In the genomic region with DNA sequence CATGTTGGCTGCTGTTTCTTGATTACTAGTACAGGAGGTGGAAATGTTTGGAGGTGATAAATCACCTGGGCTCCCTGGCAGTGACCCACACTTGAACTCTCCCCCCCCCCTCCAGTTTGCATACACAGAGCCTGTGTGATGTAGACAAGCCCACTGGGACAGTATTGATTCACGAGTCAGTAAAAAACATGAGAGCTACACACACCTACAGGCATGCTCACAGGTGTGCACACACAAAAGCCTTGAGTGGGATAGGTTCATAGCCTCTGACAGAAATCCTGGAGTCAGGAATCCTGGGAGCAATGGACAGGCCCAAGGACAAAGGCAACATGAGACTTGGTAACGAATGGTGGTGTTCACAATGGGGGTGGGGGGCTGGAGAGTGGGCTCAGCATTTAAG, we compare ENCODE assay signal across 18 mouse cellular contexts. TPM values are rescaled to one million over a fixed set of nuclear protein-coding genes. Genes with fewer than 3 reads are reported as not detected.
DNase-seq lines count a peak whose midpoint lies in the region; ATAC-seq and TF ChIP-seq lines count a peak whose summit lies in the region.
"Had no signal": no experiment of that assay in that cellular context is flagged by ENCODE, and none has a peak within 500 bp of the region (broad histone marks: within the 10 kb centered on the region; RNA-seq: fewer than 3 reads in every experiment).

No protein-coding gene starts in this region.

- H3K9me3 ChIP-seq in forebrain, embryonic 10.5 days: no peaks in the 10 kb centered on the region
- H3K9me3 ChIP-seq in forebrain, embryonic 12.5 days: no peaks in the 10 kb centered on the region
- no peaks in the 10 kb centered on the region for H3K9me3 ChIP-seq in kidney, embryonic 14.5 days (ENCODE audit: control insufficient read depth, low read length)
- H3K9me3 ChIP-seq in ES-E14 (ENCODE audit: control insufficient read depth, insufficient read depth, low read depth, low read length): no peaks in the 10 kb centered on the region
- H3K9me3 ChIP-seq in limb, embryonic 13.5 days: no peaks in the 10 kb centered on the region
- H3K9me3 ChIP-seq: midbrain, embryonic 12.5 days had no signal

- no peak overlapping the region for H3K9ac ChIP-seq in forebrain, embryonic 12.5 days
- 0 out of 2 replicates have a peak overlapping the region, but pooled peaks have one; percentile 23 for H3K9ac ChIP-seq in kidney, embryonic 14.5 days (ENCODE audit: low read depth, low read length)
- H3K9ac ChIP-seq in ES-E14 (ENCODE audit: insufficient read depth, low read depth, low read length, poor library complexity, severe bottlenecking): no peak overlapping the region
- no peak overlapping the region for H3K9ac ChIP-seq in limb, embryonic 13.5 days
- H3K9ac ChIP-seq: midbrain, embryonic 12.5 days had no signal

- no peak for DNase-seq in forebrain, embryonic 10.5 days (ENCODE audit: extremely low spot score, low spot score)
- no peak for DNase-seq in kidney, postnatal 36 days
- DNase-seq in ES-E14 (ENCODE audit: low read depth, low spot score): no peak
- no peak for DNase-seq in right cerebral cortex, postnatal 36 days (ENCODE audit: low spot score in 2 of 2)
- no peak for DNase-seq in thymus, postnatal 4 days
- DNase-seq: cerebellum, adult 11-12 months; gastrocnemius, postnatal 36 days; heart, postnatal 10 days; left cerebral cortex, postnatal 4 days; lung, postnatal 14 days; right cerebral cortex, postnatal 14 days; thymus, postnatal 14 days had no signal

- no peak for ATAC-seq in forebrain, embryonic 12.5 days (ENCODE audit: low FRiP score)
- no peak for ATAC-seq in kidney, embryonic 14.5 days (ENCODE audit: low FRiP score, low TSS enrichment)
- no peak for ATAC-seq in limb, embryonic 13.5 days (ENCODE audit: low FRiP score, low read depth)

- peaks cover 13% of the 10 kb centered on the region for H3K36me3 ChIP-seq in forebrain, embryonic 10.5 days (replicated peaks)
- no peaks in the 10 kb centered on the region for H3K36me3 ChIP-seq in forebrain, embryonic 12.5 days (replicated peaks)
- 0 out of 2 replicates have a peak, but pooled peaks cover 2% of the 10 kb centered on the region for H3K36me3 ChIP-seq in kidney, embryonic 14.5 days (ENCODE audit: control insufficient read depth, insufficient read depth, low read length)
- no peaks in the 10 kb centered on the region; the same call in 1 of the 2 replicates for H3K36me3 ChIP-seq in ES-E14 (ENCODE audit: control insufficient read depth, insufficient read depth, low read length, poor library complexity, severe bottlenecking)
- 0 out of 2 replicates have a peak, but pooled peaks cover 3% of the 10 kb centered on the region for H3K36me3 ChIP-seq in limb, embryonic 13.5 days

- no peak overlapping the region for H3K4me3 ChIP-seq in forebrain, embryonic 10.5 days
- H3K4me3 ChIP-seq in forebrain, embryonic 12.5 days (replicated peaks): no peak overlapping the region
- no peak overlapping the region for H3K4me3 ChIP-seq in kidney, embryonic 14.5 days (ENCODE audit: low read length)
- H3K4me3 ChIP-seq in ES-E14 (ENCODE audit: insufficient read depth in 1 of 2, low read depth in 1 of 2, low read length in 2 of 2, poor library complexity in 1 of 2, severe bottlenecking in 1 of 2): no peak overlapping the region
- H3K4me3 ChIP-seq in limb, embryonic 13.5 days: no peak overlapping the region
- H3K4me3 ChIP-seq: midbrain, embryonic 12.5 days; myocyte had no signal

- no peaks in the 10 kb centered on the region for H3K27me3 ChIP-seq in forebrain, embryonic 10.5 days (ENCODE audit: poor library complexity, severe bottlenecking)
- H3K27me3 ChIP-seq in forebrain, embryonic 12.5 days: no peaks in the 10 kb centered on the region
- H3K27me3 ChIP-seq in kidney, embryonic 14.5 days (ENCODE audit: control insufficient read depth, insufficient read depth, low read length): no peaks in the 10 kb centered on the region
- H3K27me3 ChIP-seq in limb, embryonic 13.5 days: no peaks in the 10 kb centered on the region
- H3K27me3 ChIP-seq: CH12.LX; midbrain, embryonic 12.5 days had no signal

- peaks cover 70% of the 10 kb centered on the region for H3K4me1 ChIP-seq in forebrain, embryonic 10.5 days
- H3K4me1 ChIP-seq in forebrain, embryonic 12.5 days: peaks cover 28% of the 10 kb centered on the region
- peaks cover 83% of the 10 kb centered on the region for H3K4me1 ChIP-seq in kidney, embryonic 14.5 days (ENCODE audit: control insufficient read depth, insufficient read depth, low read length)
- peaks cover 28 to 44% of the 10 kb centered on the region in 2 experiments for H3K4me1 ChIP-seq in ES-E14 (ENCODE audit: control insufficient read depth in 2 of 2, insufficient read depth in 2 of 2, low read length in 2 of 2, poor library complexity in 1 of 2)
- peaks cover 82% of the 10 kb centered on the region for H3K4me1 ChIP-seq in limb, embryonic 13.5 days

- H3K4me2 ChIP-seq in forebrain, embryonic 12.5 days: no peak overlapping the region
- H3K4me2 ChIP-seq in kidney, embryonic 14.5 days (replicated peaks; ENCODE audit: low read depth, low read length): peak overlapping the region; percentile 31
- H3K4me2 ChIP-seq in limb, embryonic 13.5 days (replicated peaks): peak overlapping the region; percentile 40
- H3K4me2 ChIP-seq: midbrain, embryonic 12.5 days had no signal

- in situ Hi-C loops in ES-E14 (cut with MboI; ENCODE audit: low sequenced_read_pairs in 2 of 2, unreplicated experiment in 2 of 2): no loop called here

- 74% methylated on average over 2 of the region's 2 CpGs for WGBS in forebrain, embryonic 10.5 days
- WGBS in forebrain, embryonic 12.5 days: 56% methylated on average over 2 of the region's 2 CpGs
- WGBS in kidney, embryonic 14.5 days: 20% methylated on average over 2 of the region's 2 CpGs
- WGBS in limb, embryonic 13.5 days: 17% methylated on average over 2 of the region's 2 CpGs

- peak overlapping the region; percentile 79; the same call in 1 of the 2 replicates for H3K27ac ChIP-seq in forebrain, embryonic 10.5 days
- H3K27ac ChIP-seq in forebrain, embryonic 12.5 days: no peak overlapping the region; the same call in 1 of the 2 replicates
- peak overlapping the region; percentile 88 for H3K27ac ChIP-seq in kidney, embryonic 14.5 days (ENCODE audit: low read depth, low read length)
- H3K27ac ChIP-seq in ES-E14 (ENCODE audit: insufficient read depth, low read depth, low read length, poor library complexity, severe bottlenecking): peak overlapping the region; percentile 45; the same call in 1 of the 2 replicates
- peak overlapping the region; percentile 79; the same call in 1 of the 2 replicates for H3K27ac ChIP-seq in limb, embryonic 13.5 days
- H3K27ac ChIP-seq: midbrain, embryonic 12.5 days had no signal

TF ChIP-seq in ES-E14, 5 proteins besides CTCF, POLR2A, EP300 and RAD21:
- no peak for TF ChIP-seq CHD2 (IDR thresholded peaks at IDR 0.05; ENCODE audit: low read depth, low read length)
- no peak for TF ChIP-seq HCFC1 (IDR thresholded peaks at IDR 0.05; ENCODE audit: borderline replicate concordance, insufficient read depth, low read length)
- no peak for TF ChIP-seq ZNF384 (IDR thresholded peaks at IDR 0.05; ENCODE audit: low read depth, low read length)
- no peak for TF ChIP-seq MAFK (IDR thresholded peaks at IDR 0.05; ENCODE audit: insufficient read depth, low read depth, low read length)
- no peak for TF ChIP-seq ZC3H11A (IDR thresholded peaks at IDR 0.05; ENCODE audit: borderline replicate concordance, low read depth, low read length)

RNA-seq across cellular contexts. Expression of gene Ptk7, which starts 17.1 kb away (rescaled TPM):
- 66.0 and 68.4 TPM in 2 replicates for polyA plus RNA-seq in forebrain, embryonic 10.5 days (2016; fragmentation: Nextera tagmentation; extraction: Ambion mirVana)
- 55.3 and 56.4 TPM in 2 replicates for polyA plus RNA-seq in forebrain, embryonic 12.5 days (2016; fragmentation: Nextera tagmentation; extraction: Ambion mirVana)
- 58.5 and 64.1 TPM in 2 replicates for polyA plus RNA-seq in kidney, embryonic 14.5 days (2014; fragmentation: Nextera tagmentation; extraction: Ambion mirVana)
- 200 and 384 TPM in 2 replicates for total RNA-seq in ES-E14 (2012; rRNA removed)
- 128 and 138 TPM in 2 replicates for polyA plus RNA-seq in limb, embryonic 13.5 days (2015; fragmentation: Nextera tagmentation; extraction: Ambion mirVana)

RNA-seq across cellular contexts. Expression of gene Klc4, which starts 33.6 kb away (rescaled TPM):
- polyA plus RNA-seq in forebrain, embryonic 10.5 days (2016; fragmentation: Nextera tagmentation; extraction: Ambion mirVana): 29.1 and 31.8 TPM in 2 replicates
- 39.0 and 42.5 TPM in 2 replicates for polyA plus RNA-seq in forebrain, embryonic 12.5 days (2016; fragmentation: Nextera tagmentation; extraction: Ambion mirVana)
- polyA plus RNA-seq in kidney, embryonic 14.5 days (2014; fragmentation: Nextera tagmentation; extraction: Ambion mirVana): 22.0 and 31.5 TPM in 2 replicates
- total RNA-seq in ES-E14 (2012; rRNA removed): 17.8 and 20.7 TPM in 2 replicates
- 26.4 and 26.5 TPM in 2 replicates for polyA plus RNA-seq in limb, embryonic 13.5 days (2015; fragmentation: Nextera tagmentation; extraction: Ambion mirVana)

RNA-seq across cellular contexts. Expression of gene Mrpl2, which starts 33.8 kb away (rescaled TPM):
- polyA plus RNA-seq in forebrain, embryonic 10.5 days (2016; fragmentation: Nextera tagmentation; extraction: Ambion mirVana): 136 and 137 TPM in 2 replicates
- polyA plus RNA-seq in forebrain, embryonic 12.5 days (2016; fragmentation: Nextera tagmentation; extraction: Ambion mirVana): 76.6 and 102 TPM in 2 replicates
- polyA plus RNA-seq in kidney, embryonic 14.5 days (2014; fragmentation: Nextera tagmentation; extraction: Ambion mirVana): 121 and 141 TPM in 2 replicates
- total RNA-seq in ES-E14 (2012; rRNA removed): 205 and 261 TPM in 2 replicates
- polyA plus RNA-seq in limb, embryonic 13.5 days (2015; fragmentation: Nextera tagmentation; extraction: Ambion mirVana): 104 and 106 TPM in 2 replicates

RNA-seq across cellular contexts. Expression of gene Cul7, which starts 37.9 kb away (rescaled TPM):
- polyA plus RNA-seq in forebrain, embryonic 10.5 days (2016; fragmentation: Nextera tagmentation; extraction: Ambion mirVana): 38.0 and 40.9 TPM in 2 replicates
- polyA plus RNA-seq in forebrain, embryonic 12.5 days (2016; fragmentation: Nextera tagmentation; extraction: Ambion mirVana): 46.5 and 47.8 TPM in 2 replicates
- 40.7 and 42.6 TPM in 2 replicates for polyA plus RNA-seq in kidney, embryonic 14.5 days (2014; fragmentation: Nextera tagmentation; extraction: Ambion mirVana)
- total RNA-seq in ES-E14 (2012; rRNA removed): 88.5 and 96.1 TPM in 2 replicates
- polyA plus RNA-seq in limb, embryonic 13.5 days (2015; fragmentation: Nextera tagmentation; extraction: Ambion mirVana): 63.2 and 66.0 TPM in 2 replicates

RNA-seq across cellular contexts. Expression of gene Srf, which starts 56.2 kb away (rescaled TPM):
- 5.4 and 5.5 TPM in 2 replicates for polyA plus RNA-seq in forebrain, embryonic 10.5 days (2016; fragmentation: Nextera tagmentation; extraction: Ambion mirVana)
- 5.0 TPM in 2 replicates for polyA plus RNA-seq in forebrain, embryonic 12.5 days (2016; fragmentation: Nextera tagmentation; extraction: Ambion mirVana)
- 10.3 and 12.8 TPM in 2 replicates for polyA plus RNA-seq in kidney, embryonic 14.5 days (2014; fragmentation: Nextera tagmentation; extraction: Ambion mirVana)
- total RNA-seq in ES-E14 (2012; rRNA removed): 65.2 and 75.6 TPM in 2 replicates
- polyA plus RNA-seq in limb, embryonic 13.5 days (2015; fragmentation: Nextera tagmentation; extraction: Ambion mirVana): 5.8 and 7.3 TPM in 2 replicates
